Mouse (Mus musculus) ES-Bruce4 (cell line): ENCODE measurements around the gene Fam98c. TPM values are rescaled to one million over a fixed set of nuclear protein-coding genes. Genes with fewer than 3 reads are reported as not detected.

Source experiments
- H3K27ac ChIP-seq: 2 replicates; pipeline ENCODE4 v1.5.1; 2012; ENCODE audit warnings: low read length, inconsistent platforms; ENCODE audit not compliant: insufficient read depth
- H3K27me3 ChIP-seq: 2 replicates; pipeline ENCODE4 v1.6.1; 2012; ENCODE audit warnings: mild to moderate bottlenecking, low read length, inconsistent platforms; ENCODE audit not compliant: control insufficient read depth, poor library complexity, insufficient read depth, severe bottlenecking
- H3K36me3 ChIP-seq: 2 replicates; pipeline ENCODE4 v1.6.1; 2012; ENCODE audit warnings: inconsistent platforms, mild to moderate bottlenecking, low read length, moderate library complexity; ENCODE audit not compliant: control insufficient read depth, poor library complexity, insufficient read depth, severe bottlenecking
- H3K4me1 ChIP-seq: one replicate; pipeline ENCODE4 v1.8.1; 2011; ENCODE audit warnings: low read length; ENCODE audit not compliant: control insufficient read depth, insufficient read depth
- H3K4me3 ChIP-seq: 2 replicates; pipeline ENCODE4 v1.5.1; 2011; ENCODE audit warnings: low read depth, mild to moderate bottlenecking, low read length
- H3K9ac ChIP-seq: 2 replicates; pipeline ENCODE4 v1.6.1; 2012; ENCODE audit warnings: low read depth, mild to moderate bottlenecking, inconsistent platforms; ENCODE audit not compliant: poor library complexity, severe bottlenecking
- H3K9me3 ChIP-seq: replicated peaks from 2 replicates; pipeline ENCODE4 v1.6.1; 2012; ENCODE audit warnings: mild to moderate bottlenecking, low read length, inconsistent platforms; ENCODE audit not compliant: control insufficient read depth, poor library complexity, insufficient read depth, severe bottlenecking
- CTCF ChIP-seq: IDR thresholded peaks from one replicate; pipeline ENCODE4 v1.8.1; 2011; ENCODE audit warnings: low read depth, low read length
- EP300 ChIP-seq: IDR thresholded peaks from 2 replicates; pipeline ENCODE4 v1.6.1; 2011; ENCODE audit warnings: low read depth, low read length; ENCODE audit not compliant: insufficient read depth
- POLR2A ChIP-seq: IDR thresholded peaks from one replicate; pipeline ENCODE4 v1.8.1; 2011; ENCODE audit warnings: low read length; ENCODE audit not compliant: insufficient read depth
- polyA plus RNA-seq: library from polyadenylated mRNA; stranded (reverse); fragments of >200 nt; gene quantifications from 2 replicates; pipeline ENCODE4 v1.2.4, GENCODE M21; 2011; ENCODE audit warnings: low read depth; ENCODE audit not compliant: missing spikeins, insufficient read depth, insufficient read length

The Fam98c gene
- polyA plus RNA-seq, 1 experiment, result 12.6 TPM

GRCm38 (mm10) chr7:29134693-29135386, 21.2 kb downstream of the Fam98c start, which contains the start of gene Rasgrp4:
Rasgrp4 (plus strand) TSS chr7:29134851.
- Histone ChIP-seq H3K9me3 (no peaks in the 10 kb centered on the region), H3K4me1 (no peaks in the 10 kb centered on the region), H3K4me3 (peak within 1 kb of the TSS; percentile 69), H3K36me3 (no peaks in the 10 kb centered on the region), H3K27me3 (no peaks in the 10 kb centered on the region), H3K27ac (no peak within 1 kb of the TSS), H3K9ac (peak within 1 kb of the TSS; percentile 41)
- TF ChIP-seq CTCF, result no peak
- TF ChIP-seq EP300, result 0 out of 2 replicates have a peak, but pooled peaks have one; percentile 44
- no peak for TF ChIP-seq POLR2A

DNA sequence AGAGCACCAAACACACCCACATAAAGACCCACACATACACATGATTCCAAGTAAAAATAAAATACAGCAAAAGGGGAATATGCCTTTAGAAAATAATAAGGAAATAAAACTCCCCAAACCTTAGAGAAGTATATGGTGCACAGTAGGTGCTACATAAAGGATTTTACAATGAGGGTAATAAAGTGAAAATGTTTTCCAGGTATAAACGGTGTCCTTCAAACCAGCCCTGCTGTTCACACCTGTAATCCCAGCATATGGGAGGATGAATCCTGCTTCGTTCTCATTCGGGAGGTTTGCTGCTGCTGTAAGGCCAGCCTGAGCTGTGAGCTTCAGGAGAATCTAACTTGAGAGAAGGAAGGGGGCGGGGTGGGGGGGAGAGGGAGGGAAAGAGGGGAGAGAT, 21.8 kb downstream of the Fam98c start:
- Histone ChIP-seq H3K4me3 (no peak overlapping the region), H3K4me1 (no peaks in the 10 kb centered on the region), H3K27me3 (no peaks in the 10 kb centered on the region), H3K36me3 (no peaks in the 10 kb centered on the region), H3K9ac (0 out of 2 replicates have a peak overlapping the region, but pooled peaks have one; percentile 41), H3K27ac (no peak overlapping the region), H3K9me3 (no peaks in the 10 kb centered on the region)
- no peak for TF ChIP-seq CTCF

DNA sequence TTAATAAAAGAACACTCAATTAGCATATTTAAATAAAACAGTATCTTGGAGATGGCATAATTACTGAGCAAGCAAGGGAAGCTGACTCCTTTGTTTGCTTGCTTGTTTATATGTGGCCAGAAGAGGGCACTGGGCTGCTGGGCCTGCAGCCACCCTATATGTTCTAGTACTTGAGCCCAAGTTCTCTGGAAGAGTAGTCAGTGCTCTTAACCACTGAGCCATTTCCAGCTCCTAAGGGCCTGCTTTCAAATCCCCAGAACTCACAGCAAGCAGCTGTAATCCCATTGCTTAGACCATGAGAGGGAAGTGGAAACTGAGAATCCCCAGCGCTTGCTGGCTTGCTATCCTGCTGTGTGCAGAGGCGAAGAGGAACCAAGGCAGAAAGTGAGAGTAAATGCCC, 27.3 kb downstream of the Fam98c start:
- no peak overlapping the region for H3K4me3 ChIP-seq
- H3K9me3 ChIP-seq, result no peaks in the 10 kb centered on the region
- TF ChIP-seq CTCF, result peak; percentile 78
- TF ChIP-seq POLR2A, result no peak
- no peaks in the 10 kb centered on the region for H3K36me3 ChIP-seq
- H3K4me1 ChIP-seq, result peaks cover 6% of the 10 kb centered on the region
- H3K27me3 ChIP-seq, result no peaks in the 10 kb centered on the region
- H3K27ac ChIP-seq, result no peak overlapping the region
- H3K9ac ChIP-seq, result no peak overlapping the region

GRCm38 (mm10) chr7:29126173-29126915, 29.7 kb downstream of the Fam98c start:
- H3K27ac ChIP-seq, result peak overlapping the region; percentile 74

GRCm38 (mm10) chr7:29124970-29125369, 31.1 kb downstream of the Fam98c start, which contains the start of gene Ryr1:
Ryr1 (minus strand) TSS chr7:29125179.
- no peak for TF ChIP-seq EP300
- peak; percentile 77 for TF ChIP-seq POLR2A
- no peak for TF ChIP-seq CTCF
- Histone ChIP-seq H3K4me3 (peak within 1 kb of the TSS; percentile 79), H3K27me3 (no peaks in the 10 kb centered on the region), H3K27ac (peak within 1 kb of the TSS; percentile 74), H3K4me1 (peaks cover 8% of the 10 kb centered on the region), H3K9me3 (no peaks in the 10 kb centered on the region), H3K36me3 (no peaks in the 10 kb centered on the region), H3K9ac (peak within 1 kb of the TSS; percentile 61)

More at GRCm38 (mm10) chr7:29126173-29126915, 29.7 kb downstream of the Fam98c start:
- Histone ChIP-seq H3K9ac (no peak overlapping the region), H3K9me3 (no peaks in the 10 kb centered on the region), H3K36me3 (no peaks in the 10 kb centered on the region), H3K4me3 (no peak overlapping the region), H3K4me1 (peaks cover 8% of the 10 kb centered on the region), H3K27me3 (no peaks in the 10 kb centered on the region)
- TF ChIP-seq POLR2A (no peak), CTCF (peak; percentile 74), EP300 (peak; percentile 90)
